Mouse (Mus musculus): ENCODE measurements around the gene Cep83.

DNA sequence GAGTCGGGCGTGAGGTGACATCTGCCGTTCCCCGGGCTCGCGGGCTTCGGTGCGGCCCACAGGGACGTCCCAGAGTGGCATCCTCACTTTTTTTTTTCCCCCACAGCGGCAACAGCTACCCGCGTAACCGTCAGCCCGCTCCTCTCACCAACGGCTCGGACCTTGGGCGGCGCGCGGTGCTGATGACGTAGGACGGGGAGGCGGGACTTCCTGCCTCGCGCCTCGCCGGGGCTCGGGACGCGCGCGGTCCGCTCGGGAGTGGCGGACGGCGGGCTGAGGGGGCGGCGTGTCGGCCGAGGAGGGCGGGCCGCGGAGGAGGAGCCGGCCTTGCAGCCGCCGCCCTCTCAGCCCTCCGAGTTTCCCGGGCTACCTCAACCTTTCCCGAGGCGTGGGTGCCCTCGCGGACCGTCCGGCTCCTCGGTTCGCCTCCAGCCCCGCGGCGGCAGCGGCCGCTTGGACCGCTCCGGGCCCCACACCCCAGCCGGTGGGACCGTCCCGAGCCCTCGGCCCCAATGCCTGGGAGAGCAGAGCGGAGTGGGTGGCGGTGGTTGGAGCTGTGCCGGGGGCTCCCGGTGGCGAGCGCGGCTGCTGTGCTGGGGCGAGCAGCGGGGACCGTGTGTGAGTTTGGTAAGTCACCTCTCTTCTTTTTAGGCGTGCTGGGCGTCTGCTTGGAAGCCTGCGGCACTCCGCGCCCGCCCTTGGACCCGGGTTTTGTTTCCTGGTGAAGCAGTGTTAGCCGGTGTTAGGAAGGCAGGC is at the start of gene Cep83:
- TF ChIP-seq TAL1 (IDR thresholded peaks at IDR 0.05; ENCODE audit: low read length) (no peak), GATA1 (IDR thresholded peaks at IDR 0.05; ENCODE audit: low read length) (no peak)

All from erythroblast, embryonic 14.5 days (primary cell).